Mouse (Mus musculus) adrenal gland, postnatal 4 days (tissue): ENCODE measurements around the gene Olfr11. TPM values are rescaled to one million over a fixed set of nuclear protein-coding genes. Genes with fewer than 3 reads are reported as not detected.

ENCODE experiments used
- DNase-seq, 2 experiments: peaks; one replicate each; pipeline ENCODE4 v3.0.0; 2021 to 2022; ENCODE audit warnings: low spot score in 2 of 2, mixed read lengths in 2 of 2
- long read RNA-seq, 2 experiments: library from polyadenylated mRNA; stranded (forward); transcript quantifications; one replicate each; pipeline ENCODE4 v2.0.0; 2021
- total RNA-seq, 2 experiments: library from RNA; stranded (reverse); gene quantifications; 2 replicates each; pipeline ENCODE4 v1.2.3; 2021

Olfr11 gene
- under 1 TPM in 1 of 2 experiments, not detected in 1; 0.08 TPM for total RNA-seq
- long read RNA-seq, experiment 1: 0 reads
- long read RNA-seq, experiment 2: 0 reads

GRCm38 (mm10) chr13:21642418-21642817 lies at the start of gene Olfr11:
Gene Olfr11, minus strand, starts transcription at chr13:21642518.
- DNase-seq: no peak

GRCm38 (mm10) chr13:21677305-21677704 lies 35.0 kb upstream of the Olfr11 start, which contains the start of gene Olfr1360:
Gene Olfr1360, minus strand, starts transcription at chr13:21677405.
- no peak for DNase-seq

GRCm38 (mm10) chr13:21663286-21663685 lies 21.0 kb upstream of the Olfr11 start, which contains the start of gene Olfr1361:
Gene Olfr1361, minus strand, starts transcription at chr13:21663386.
- DNase-seq: no peak

- no peak for DNase-seq
Measured at GRCm38 (mm10) chr13:21613922-21614321, 28.4 kb downstream of the Olfr11 start, which contains the start of gene Olfr1362. Gene Olfr1362, minus strand, starts transcription at chr13:21614022.

- DNase-seq: no peak
Measured at GRCm38 (mm10) chr13:21591618-21592017, 50.7 kb downstream of the Olfr11 start.

Other genes starting within 250 kb of the Olfr11 start
- gene Zkscan3, start 239.8 kb downstream of the Olfr11 start, total RNA-seq: 10 to 100 TPM; 67.9 to 68.8 TPM
- under 1 TPM; 0.90 to 0.95 TPM for gene Pgbd1, start 201.5 kb downstream of the Olfr11 start, total RNA-seq
- gene Zscan26, start 188.8 kb downstream of the Olfr11 start, total RNA-seq: 10 to 100 TPM; 38.2 to 41.0 TPM
- gene Nkapl, start 174.0 kb downstream of the Olfr11 start, total RNA-seq: 1 to 10 TPM; 1.8 TPM
- gene Zkscan4, start 163.6 kb downstream of the Olfr11 start, total RNA-seq: 1 to 10 TPM; 6.1 to 6.5 TPM
- not detected for gene Gm10065, start 163.1 kb downstream of the Olfr11 start, total RNA-seq
- 1 to 10 TPM; 9.0 to 10.0 TPM for gene AK157302, start 147.3 kb downstream of the Olfr11 start, total RNA-seq
- 10 to 100 TPM; 83.5 to 90.6 TPM for gene Gm11273, start 141.1 kb downstream of the Olfr11 start, total RNA-seq
- 10 to 100 TPM; 27.8 to 30.2 TPM for gene Zkscan8, start 111.4 kb downstream of the Olfr11 start, total RNA-seq
- not detected for gene Olfr1366, start 99.7 kb downstream of the Olfr11 start, total RNA-seq
- not detected for gene Olfr1535, start 82.6 kb downstream of the Olfr11 start, total RNA-seq
- gene Olfr1364, start 60.8 kb downstream of the Olfr11 start, total RNA-seq: not detected
- gene Olfr1362, start 28.5 kb downstream of the Olfr11 start, total RNA-seq: not detected
- not detected for gene Olfr1361, start 20.9 kb upstream of the Olfr11 start, total RNA-seq
- gene Olfr1360, start 34.9 kb upstream of the Olfr11 start, total RNA-seq: not detected
- gene Olfr1359, start 55.6 kb upstream of the Olfr11 start, total RNA-seq: not detected
- 100 to 1,000 TPM; 453 to 539 TPM for gene Hist1h2bl, start 73.6 kb upstream of the Olfr11 start, total RNA-seq
- gene Hist1h2ai, start 73.9 kb upstream of the Olfr11 start, total RNA-seq: 100 to 1,000 TPM; 319 to 362 TPM
- 100 to 1,000 TPM; 643 to 717 TPM for gene Hist1h3h, start 75.1 kb upstream of the Olfr11 start, total RNA-seq
- gene Hist1h2bm, start 79.5 kb upstream of the Olfr11 start, total RNA-seq: 100 to 1,000 TPM; 142 to 169 TPM
- gene Hist1h4j, start 92.5 kb upstream of the Olfr11 start, total RNA-seq: 100 to 1,000 TPM in 1 of 2 experiments, 10 to 100 TPM in 1; 89.5 to 116 TPM
- gene Hist1h4k, start 108.0 kb upstream of the Olfr11 start, total RNA-seq: 1,000 to 10,000 TPM; 1,000 to 1,309 TPM
- gene Hist1h2ak, start 111.3 kb upstream of the Olfr11 start, total RNA-seq: 100 to 1,000 TPM; 172 to 196 TPM
- gene Hist1h2bn, start 111.6 kb upstream of the Olfr11 start, total RNA-seq: 100 to 1,000 TPM; 256 to 306 TPM
- 100 to 1,000 TPM; 315 to 390 TPM for gene Hist1h1b, start 138.1 kb upstream of the Olfr11 start, total RNA-seq
- gene Hist1h3i, start 140.9 kb upstream of the Olfr11 start, total RNA-seq: 100 to 1,000 TPM; 511 to 579 TPM
- gene Hist1h2an, start 144.7 kb upstream of the Olfr11 start, total RNA-seq: 100 to 1,000 TPM; 122 to 129 TPM
- gene Hist1h2bp, start 144.9 kb upstream of the Olfr11 start, total RNA-seq: 100 to 1,000 TPM; 192 to 223 TPM
- gene Hist1h2bq, start 167.7 kb upstream of the Olfr11 start, total RNA-seq: 100 to 1,000 TPM; 352 to 396 TPM
- 100 to 1,000 TPM; 477 to 608 TPM for gene Hist1h2ao, start 167.9 kb upstream of the Olfr11 start, total RNA-seq
- 100 to 1,000 TPM; 742 to 886 TPM for gene Hist1h4m, start 169.2 kb upstream of the Olfr11 start, total RNA-seq
- 100 to 1,000 TPM; 144 to 157 TPM for gene Hist1h4n, start 189.7 kb upstream of the Olfr11 start, total RNA-seq
- 100 to 1,000 TPM; 329 to 379 TPM for gene Hist1h2ap, start 191.0 kb upstream of the Olfr11 start, total RNA-seq
- 100 to 1,000 TPM; 346 to 390 TPM for gene Hist1h2br, start 191.2 kb upstream of the Olfr11 start, total RNA-seq